Mouse (Mus musculus) cortical plate, adult 2 months (tissue): ENCODE data around the gene Slc47a2. TPM values are rescaled to one million over a fixed set of nuclear protein-coding genes. Genes with fewer than 3 reads are reported as not detected.
A peak's percentile ranks its signal among the peaks of the same experiment; 100 is the strongest.

Experiments used
- H3K27ac ChIP-seq: fragments of 200-500 bp; 2 replicates; pipeline ENCODE4 v1.5.1; 2012; ENCODE audit warnings: low read length, control low read depth, inconsistent platforms; ENCODE audit not compliant: insufficient read depth
- H3K4me1 ChIP-seq: fragments of 200-500 bp; 2 replicates; pipeline ENCODE4 v1.6.1; 2011; ENCODE audit warnings: low read length; ENCODE audit not compliant: control insufficient read depth, insufficient read depth
- H3K4me3 ChIP-seq: fragments of 200-500 bp; 2 replicates; pipeline ENCODE4 v1.5.1; 2011; ENCODE audit warnings: mild to moderate bottlenecking, low read length, control low read depth; ENCODE audit not compliant: insufficient read depth
- CTCF ChIP-seq: fragments of 200-500 bp; IDR thresholded peaks from 2 replicates; pipeline ENCODE4 v1.5.1; 2011; ENCODE audit warnings: mild to moderate bottlenecking, control low read depth, low read length; ENCODE audit not compliant: insufficient read depth; ENCODE audit errors: extremely low read depth
- POLR2A ChIP-seq: fragments of 200-500 bp; IDR thresholded peaks from 2 replicates; pipeline ENCODE4 v1.6.1; 2011; ENCODE audit warnings: mild to moderate bottlenecking, low read length, control low read depth; ENCODE audit not compliant: insufficient read depth; ENCODE audit errors: extremely low read depth
- polyA plus RNA-seq: library from polyadenylated mRNA; depleted of rRNA; stranded (reverse); fragments of >200 nt; gene quantifications from 2 replicates; pipeline ENCODE4 v1.2.3, GENCODE M21; 2012

Slc47a2 gene
- polyA plus RNA-seq, 1 experiment = 0.23 TPM

- H3K4me3 ChIP-seq = no peak overlapping the region
- H3K27ac ChIP-seq = no peak overlapping the region
- TF ChIP-seq POLR2A (no peak), CTCF (no peak)
- no peaks in the 10 kb centered on the region; the same call in 1 of the 2 replicates for H3K4me1 ChIP-seq
Measured at GRCm38 (mm10) chr11:61274421-61274820, 68.2 kb downstream of the Slc47a2 start.

DNA sequence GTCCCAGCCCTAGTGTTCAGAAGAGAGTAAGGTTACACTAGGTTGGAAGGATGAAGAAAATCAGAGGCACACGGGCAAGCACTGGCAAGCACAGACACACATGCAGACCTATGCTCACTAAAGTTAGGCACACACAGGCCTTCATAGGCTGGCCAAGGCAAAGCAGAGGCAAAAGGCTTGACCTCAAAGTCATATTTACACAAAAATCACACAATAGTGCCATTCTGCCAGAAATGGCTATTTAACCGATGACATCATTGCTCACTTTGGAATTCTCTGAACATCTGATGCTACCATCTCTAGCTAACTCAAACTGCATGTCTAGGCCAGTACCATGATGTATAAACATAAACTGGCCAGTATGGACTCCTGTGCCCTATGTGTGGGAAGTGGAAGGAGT lies 68.7 kb downstream of the Slc47a2 start:
- Histone ChIP-seq H3K27ac (no peak overlapping the region), H3K4me3 (no peak overlapping the region), H3K4me1 (no peaks in the 10 kb centered on the region; the same call in 1 of the 2 replicates)
- no peak for TF ChIP-seq POLR2A
- no peak for TF ChIP-seq CTCF

GRCm38 (mm10) chr11:61271612-61272011 lies 71.0 kb downstream of the Slc47a2 start:
- no peak overlapping the region for H3K4me3 ChIP-seq
- TF ChIP-seq POLR2A (no peak), CTCF (no peak)
- no peaks in the 10 kb centered on the region for H3K4me1 ChIP-seq
- no peak overlapping the region for H3K27ac ChIP-seq

- TF ChIP-seq POLR2A (no peak), CTCF (no peak)
- Histone ChIP-seq H3K27ac (no peak overlapping the region), H3K4me3 (no peak overlapping the region), H3K4me1 (no peaks in the 10 kb centered on the region)
Measured at GRCm38 (mm10) chr11:61270406-61270805, 72.3 kb downstream of the Slc47a2 start.

GRCm38 (mm10) chr11:61268626-61269349 lies 73.9 kb downstream of the Slc47a2 start:
- Histone ChIP-seq H3K4me1 (no peaks in the 10 kb centered on the region), H3K4me3 (no peak overlapping the region), H3K27ac (no peak overlapping the region)
- no peak for TF ChIP-seq CTCF
- no peak for TF ChIP-seq POLR2A

- H3K4me3 ChIP-seq = peak within 1 kb of the TSS; percentile 66
- TF ChIP-seq POLR2A (peak; percentile 98), CTCF (no peak)
- H3K27ac ChIP-seq = peak within 1 kb of the TSS; percentile 68
- no peaks in the 10 kb centered on the region for H3K4me1 ChIP-seq
Measured at GRCm38 (mm10) chr11:61266551-61267533, 75.8 kb downstream of the Slc47a2 start, which contains the start of gene Aldh3a2. Gene Aldh3a2, minus strand, starts transcription at chr11:61267464.

DNA sequence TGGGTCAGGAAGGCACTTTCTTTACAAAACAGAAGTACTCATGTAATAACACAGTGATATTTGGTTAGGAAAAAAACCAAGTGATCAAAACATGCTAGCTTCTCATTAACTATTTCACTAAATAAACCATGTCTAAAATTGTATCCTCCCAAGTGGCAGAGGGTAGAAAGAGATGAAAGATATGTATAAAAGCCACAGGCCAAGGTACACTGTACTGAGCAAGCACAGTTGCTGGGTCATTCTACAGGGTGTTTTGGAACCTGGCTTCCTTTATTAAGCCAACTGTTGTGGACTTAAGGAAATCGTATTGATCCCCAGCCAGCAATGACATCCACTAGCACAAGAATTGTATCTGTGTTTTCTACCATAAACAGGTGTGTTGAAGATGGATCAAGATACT lies 78.8 kb downstream of the Slc47a2 start:
- Histone ChIP-seq H3K27ac (no peak overlapping the region), H3K4me1 (no peaks in the 10 kb centered on the region), H3K4me3 (no peak overlapping the region)
- no peak for TF ChIP-seq POLR2A
- no peak for TF ChIP-seq CTCF

DNA sequence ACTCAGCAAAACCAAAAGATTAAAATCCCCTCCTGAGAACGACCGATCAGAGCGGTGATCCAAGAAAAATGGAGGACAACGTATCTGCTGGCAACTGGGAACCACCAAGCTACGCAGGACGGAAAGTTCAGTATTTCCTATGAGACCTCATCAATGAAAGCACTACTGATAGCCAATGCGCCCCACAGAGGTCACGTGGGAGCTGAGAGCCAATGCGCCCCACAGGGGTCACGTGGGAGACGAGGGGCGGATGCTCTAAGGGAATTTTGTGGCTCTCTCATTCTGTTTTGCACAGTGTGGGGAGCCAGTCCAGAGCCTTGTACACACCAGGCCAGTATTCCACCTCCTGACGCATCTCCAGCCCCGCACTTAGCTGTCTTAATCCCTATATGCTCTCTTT lies 80.1 kb downstream of the Slc47a2 start:
- no peak overlapping the region for H3K27ac ChIP-seq
- TF ChIP-seq CTCF (no peak), POLR2A (no peak)
- no peaks in the 10 kb centered on the region for H3K4me1 ChIP-seq
- H3K4me3 ChIP-seq = no peak overlapping the region

DNA sequence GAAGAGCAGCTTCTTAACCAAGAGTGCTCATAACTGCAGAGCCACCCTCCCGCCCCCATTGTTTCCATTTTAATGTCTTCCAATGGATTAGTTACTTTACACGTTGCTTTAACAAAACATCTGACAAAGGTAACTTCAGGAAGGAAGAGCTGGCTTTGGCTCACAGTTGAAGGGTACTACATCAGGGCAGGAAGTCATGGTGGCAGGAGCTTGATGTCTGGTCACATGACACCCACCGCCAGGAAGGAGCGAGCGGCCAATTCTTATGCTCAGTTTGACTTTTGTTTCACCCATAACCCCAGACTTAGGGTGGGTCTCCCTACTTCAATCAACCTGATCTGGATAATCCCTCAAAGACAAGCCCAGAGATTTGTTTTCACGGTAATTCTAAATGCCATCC lies 83.6 kb downstream of the Slc47a2 start:
- Histone ChIP-seq H3K27ac (no peak overlapping the region), H3K4me1 (no peaks in the 10 kb centered on the region), H3K4me3 (no peak overlapping the region)
- no peak for TF ChIP-seq CTCF
- TF ChIP-seq POLR2A = no peak
